Mouse (Mus musculus): ENCODE data around the gene Il16.
A peak's percentile ranks its signal among the peaks of the same experiment; 100 is the strongest.

Gene Il16

DNA sequence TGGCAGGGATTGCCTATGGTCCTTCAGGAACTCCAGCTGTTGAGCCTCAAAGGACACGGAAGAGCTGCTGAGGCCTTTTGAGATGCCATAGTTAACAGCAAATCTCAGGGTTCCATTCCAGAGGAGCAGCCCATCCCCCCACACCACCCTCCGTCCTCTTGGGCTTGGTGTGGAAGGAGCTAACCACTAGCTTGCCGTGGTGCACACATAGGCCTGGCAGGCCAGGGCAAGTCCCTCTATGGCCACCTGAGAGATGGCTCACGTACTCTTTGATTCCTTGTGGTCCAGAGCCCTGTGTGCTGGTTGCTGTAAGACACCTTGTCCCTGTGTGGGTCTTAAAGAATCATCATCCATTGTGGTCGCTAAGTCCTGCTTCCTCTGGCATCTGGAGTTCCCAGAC is 104.9 kb downstream of the Il16 start:
- DNase-seq, result no peak

DNA sequence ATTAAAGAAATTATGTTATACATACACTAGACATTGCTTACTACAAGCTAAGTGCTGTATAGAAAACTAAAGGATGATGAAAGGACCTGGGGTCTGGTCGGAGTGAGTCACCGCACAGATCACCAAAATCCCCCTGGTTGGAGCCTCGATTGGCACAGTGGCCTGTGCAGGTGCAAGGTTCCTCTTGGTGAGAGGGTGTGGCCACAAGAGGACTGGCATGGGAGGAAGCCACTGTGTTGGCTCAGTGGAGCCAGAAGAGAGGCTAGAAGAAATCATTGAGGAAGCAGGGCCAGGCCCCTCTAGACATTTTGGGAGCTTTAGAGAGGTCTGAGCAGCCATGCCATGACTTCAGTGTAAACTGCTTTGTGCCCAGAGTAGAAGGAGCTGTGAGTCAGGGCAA is 106.4 kb downstream of the Il16 start:
- DNase-seq, result no peak

DNA sequence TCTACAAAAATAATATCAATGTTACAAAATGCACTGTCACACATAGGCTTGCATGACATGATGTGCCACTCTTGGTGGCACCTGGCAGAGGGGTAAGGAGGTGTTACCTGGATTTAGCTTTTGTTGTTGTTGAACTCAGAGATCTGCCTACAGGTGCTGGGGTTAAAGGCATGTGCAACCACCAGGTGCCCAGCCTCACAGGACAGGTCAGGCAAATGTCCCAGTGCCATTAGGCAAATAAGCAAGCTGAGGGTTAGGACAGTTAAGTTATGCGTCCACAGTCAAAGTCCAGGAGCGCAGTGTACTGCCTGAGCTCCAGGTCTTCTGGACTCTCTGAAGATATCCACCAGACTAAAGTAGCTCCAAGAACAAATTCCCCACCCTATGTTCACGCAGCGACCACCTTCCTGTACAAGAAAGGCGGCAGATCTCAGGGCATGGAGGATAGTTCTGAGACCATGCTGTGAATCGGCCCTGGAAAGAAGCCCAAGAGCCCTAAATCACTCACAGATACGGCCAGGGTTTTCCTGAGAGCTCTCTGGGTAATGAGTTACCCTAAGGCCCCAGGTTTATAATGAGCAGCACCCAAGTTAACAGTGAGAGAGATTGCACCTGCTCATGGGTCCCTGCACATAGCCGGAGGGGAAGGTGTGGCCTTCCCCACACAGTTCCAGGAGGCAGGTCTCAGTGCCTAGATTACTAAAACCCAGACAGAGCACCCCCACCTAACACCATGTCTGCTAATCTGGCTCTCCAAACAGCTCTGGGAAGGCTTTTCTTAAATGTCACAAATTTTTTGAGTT is 107.5 kb downstream of the Il16 start:
- DNase-seq, result no peak

DNA sequence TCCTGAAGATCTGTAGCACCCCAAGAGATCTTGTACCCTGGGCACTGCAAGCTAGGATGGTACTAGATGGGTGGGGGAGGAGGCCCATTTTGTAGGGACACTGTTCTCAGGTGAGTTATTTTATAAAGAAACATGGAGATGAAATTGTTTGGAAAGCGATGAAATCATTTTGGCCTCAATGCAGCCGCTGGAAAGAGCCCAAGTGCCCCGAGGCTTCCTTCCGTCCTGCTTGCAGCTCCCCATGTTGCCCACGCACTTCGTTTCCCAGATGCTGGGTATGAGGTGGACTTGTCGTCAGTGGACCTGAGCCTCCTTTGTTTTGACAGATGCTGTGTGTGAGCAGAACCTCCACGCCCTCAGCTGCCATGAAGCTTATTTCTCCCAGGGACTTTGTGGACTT is 109.1 kb downstream of the Il16 start:
- DNase-seq, result no peak

DNA sequence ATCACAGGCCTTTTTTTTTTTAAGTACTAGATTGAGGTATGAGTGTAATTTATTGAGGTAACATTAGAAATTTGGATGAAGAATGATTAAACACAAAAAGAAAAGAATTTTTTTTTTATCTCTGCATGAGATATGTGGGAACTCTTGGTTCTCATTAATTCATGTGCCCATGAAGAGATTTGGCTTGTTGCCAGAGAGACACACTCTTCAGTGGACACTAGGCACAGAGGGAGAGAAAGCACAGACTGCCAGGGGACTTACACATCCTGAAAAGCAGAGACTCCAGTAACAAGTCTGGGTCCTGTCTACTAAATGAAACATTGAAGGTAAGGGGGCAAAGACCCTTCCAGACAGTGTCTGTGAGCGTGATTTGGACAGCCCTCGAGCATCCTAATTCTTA is 109.8 kb downstream of the Il16 start:
- no peak for DNase-seq

DNA sequence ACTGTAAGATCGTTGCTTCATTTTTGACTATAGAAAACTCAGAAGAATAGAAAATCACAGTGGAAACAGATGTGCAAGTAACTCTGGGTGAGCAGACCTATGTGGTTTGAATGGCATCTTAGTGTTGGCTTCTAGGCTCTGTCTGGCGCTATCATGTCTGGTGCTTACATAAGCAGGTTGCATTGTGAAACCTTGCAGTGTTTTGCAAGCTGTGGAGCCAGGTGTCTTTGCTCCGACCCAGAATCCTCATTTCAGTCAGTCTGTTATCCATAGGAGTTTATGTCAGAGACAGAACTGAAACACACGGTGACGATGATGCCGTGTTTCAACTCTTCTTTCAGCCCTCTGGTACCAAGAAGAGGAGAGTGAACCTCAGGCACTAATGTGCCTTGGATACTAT is 111.7 kb downstream of the Il16 start:
- DNase-seq, result no peak

DNA sequence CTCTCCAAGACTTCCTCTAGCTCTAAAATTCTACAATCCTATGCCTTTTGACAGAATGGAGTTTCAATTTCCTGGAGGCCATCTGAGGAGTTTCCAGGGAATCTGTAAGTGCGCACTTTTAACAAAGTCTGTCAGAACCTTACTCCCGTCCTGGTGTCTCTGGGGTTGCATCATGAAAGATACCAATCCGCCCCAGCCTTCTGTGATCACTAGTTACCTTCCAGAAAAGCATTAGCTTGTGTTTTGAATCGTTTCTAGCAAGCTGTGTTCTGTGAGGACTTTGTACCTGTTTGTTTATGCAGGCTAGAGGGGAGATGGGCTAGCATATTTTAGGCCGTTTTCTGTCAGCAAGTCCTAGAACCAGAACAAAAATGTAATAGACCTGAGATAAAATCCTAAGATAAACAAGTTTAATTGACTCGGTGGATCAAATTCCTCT is 112.8 kb downstream of the Il16 start:
- DNase-seq, result no peak

DNA sequence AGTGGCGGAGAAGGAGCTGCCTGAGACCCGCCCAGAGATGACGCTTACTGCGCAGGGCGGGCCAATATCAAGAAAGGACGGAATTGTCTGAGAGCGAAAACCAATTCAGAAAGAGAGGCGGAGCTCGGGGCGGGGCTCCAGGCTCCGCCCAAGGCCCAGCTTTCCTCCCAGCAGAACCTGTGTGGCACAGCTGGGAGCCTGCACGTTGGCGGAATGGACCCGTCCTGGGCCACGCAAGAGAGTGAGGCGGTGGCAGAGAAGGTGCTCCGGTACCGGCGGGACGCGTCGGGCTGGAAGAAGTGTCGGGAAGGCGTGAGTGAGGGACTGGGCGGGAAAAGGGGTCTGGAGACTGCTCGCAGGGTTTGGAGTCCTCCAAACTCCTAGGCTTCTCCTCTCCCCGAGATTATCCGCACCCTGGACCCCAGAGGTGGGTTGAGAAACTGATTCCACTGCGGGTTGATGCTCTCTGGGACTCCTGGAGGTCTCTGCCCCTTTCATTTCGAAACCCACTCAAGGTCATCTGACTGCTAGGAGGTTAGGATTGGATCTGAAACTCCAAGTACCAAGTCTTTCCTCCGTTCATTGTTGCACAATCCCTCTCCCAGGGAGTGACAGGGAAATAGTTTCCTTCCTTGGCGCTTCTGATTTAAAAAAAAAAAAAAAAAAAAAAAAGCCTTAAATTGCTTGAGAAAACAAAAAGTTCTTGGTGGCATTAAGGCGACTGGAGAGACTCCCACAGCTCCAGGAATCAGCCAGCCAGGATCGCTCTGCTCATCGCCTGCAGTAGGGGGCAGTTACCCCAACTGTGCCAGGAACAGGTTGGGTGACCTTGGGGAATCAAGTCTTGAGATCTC is 113.5 kb downstream of the Il16 start, which contains the start of gene Stard5:
Gene Stard5 (plus strand): TSS at position 132 of the 854 bp plus-strand sequence.
- DNase-seq, result peak; percentile 96 to 97

DNA sequence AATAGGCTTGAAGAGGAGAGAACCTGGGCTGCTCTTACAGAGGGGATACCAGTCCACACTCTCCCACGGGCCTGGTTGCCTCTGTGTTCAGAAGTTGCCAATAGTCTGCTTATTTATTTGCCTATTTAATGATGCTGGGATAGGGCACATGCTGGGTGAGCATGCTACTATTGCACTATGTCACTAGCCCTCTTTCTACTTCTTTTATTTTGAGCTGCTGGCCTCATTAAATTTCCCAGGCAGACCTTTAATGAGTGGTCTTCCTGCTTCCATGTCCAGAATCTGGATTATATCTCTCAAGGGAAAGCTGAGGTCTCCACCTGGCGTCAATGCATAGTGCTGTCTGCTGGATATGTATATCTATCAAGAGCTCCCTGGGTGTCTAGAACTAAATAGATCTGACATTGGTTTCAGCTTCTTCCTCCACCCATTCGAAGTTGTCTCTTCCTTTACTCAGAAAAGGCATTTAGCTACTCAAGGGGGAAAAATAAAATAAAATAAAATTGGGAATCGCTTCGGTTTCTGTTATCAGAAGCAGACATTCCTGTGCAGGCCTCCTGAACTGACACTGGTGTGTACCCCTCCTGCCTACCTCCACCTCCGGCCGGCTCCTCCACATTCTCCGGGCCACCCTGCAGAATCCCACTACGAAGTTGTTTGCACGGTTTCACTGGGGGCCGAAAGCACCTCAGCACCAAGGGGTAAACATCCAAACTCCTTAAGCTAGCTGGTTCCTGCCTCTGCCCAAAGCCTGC is 114.3 kb downstream of the Il16 start:
- no peak for DNase-seq

DNA sequence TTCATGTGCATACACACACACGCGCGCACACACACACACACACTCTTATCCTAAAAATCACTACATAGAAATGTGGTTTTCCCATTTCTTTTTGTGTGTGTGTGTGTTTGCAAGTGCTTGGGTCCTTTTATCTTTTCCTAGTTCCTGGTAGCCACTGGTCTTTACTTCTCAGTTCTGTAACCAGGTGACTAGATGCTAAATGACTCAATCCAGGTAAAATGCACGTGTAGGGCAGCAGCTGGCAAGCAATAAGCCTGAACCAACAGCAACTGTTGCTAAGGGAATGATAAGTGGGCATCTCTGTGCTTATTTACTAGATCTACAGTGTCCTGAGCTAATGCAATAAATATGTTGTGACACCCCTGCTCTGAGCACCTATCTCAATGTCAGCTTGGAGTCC is 118.2 kb downstream of the Il16 start:
- no peak for DNase-seq

DNA sequence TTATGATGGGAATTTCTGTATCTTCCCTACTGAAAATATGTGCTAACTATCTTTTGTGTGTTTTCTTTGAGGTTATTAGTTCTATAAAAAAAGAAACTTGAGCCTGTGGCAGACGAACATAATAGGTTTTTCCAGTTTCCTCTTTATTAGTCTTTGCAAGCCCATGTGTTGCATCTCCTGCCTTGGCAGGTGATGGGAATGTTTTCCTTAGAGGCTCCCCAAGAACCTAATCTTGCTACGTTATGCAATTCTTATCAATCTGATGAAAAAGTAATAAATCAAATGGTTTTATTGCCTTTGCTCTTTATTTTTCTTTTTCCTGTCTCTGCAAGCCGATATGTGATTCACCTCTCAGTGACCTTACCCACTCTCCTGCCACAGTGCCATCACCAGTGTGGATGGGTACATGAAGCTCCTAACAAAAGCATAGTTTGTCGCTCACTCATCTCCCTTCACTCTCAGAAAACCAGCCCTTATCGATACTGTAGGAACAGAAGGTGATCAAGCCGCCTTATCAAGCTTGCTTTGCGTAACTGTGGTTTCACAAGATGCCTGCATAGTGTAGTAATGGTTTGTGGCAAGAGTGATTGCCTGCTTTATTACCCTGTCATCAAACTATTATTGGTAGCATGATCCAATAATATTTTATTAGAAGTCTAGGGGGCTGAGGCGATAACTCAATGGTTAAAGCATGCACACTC is 118.8 kb downstream of the Il16 start:
- no peak for DNase-seq

DNA sequence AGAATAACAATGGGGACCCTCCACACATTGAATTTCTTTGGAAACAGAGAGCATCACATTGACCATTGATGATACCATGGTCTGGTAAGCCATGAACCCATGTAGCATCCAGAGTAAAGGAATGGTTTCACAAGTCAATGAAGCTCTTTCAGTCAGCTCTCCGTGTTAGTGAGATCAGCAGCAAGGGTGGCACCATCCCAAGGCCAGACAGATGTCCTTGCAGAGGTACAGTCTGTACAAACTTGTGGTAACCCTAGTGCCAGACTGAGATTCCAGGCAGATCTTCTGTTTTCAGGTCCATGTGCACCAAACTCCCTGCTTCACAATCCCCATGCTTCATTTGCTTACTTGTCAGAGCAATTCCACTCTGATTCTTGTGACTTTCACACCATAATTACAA is 121.5 kb downstream of the Il16 start:
- no peak for DNase-seq

DNA sequence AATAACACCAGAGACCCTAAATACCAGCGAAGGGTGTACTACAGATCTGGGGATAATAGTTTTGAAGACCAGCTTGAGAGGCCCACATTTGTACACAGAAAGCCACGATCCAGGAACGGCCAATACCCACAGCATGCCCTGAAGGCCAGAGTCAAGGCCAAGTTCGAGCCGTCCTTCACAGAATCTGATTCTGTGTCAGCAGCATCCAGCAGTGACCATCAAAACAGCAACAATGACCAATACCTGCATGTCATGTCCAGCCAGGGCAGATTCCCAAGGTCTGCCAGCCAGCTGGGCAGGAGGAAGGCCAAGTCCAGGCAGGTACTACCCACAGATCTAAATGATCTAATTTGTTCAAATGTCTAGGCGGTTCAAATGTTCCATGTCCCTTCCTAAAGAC is 122.9 kb downstream of the Il16 start:
- no peak for DNase-seq

DNA sequence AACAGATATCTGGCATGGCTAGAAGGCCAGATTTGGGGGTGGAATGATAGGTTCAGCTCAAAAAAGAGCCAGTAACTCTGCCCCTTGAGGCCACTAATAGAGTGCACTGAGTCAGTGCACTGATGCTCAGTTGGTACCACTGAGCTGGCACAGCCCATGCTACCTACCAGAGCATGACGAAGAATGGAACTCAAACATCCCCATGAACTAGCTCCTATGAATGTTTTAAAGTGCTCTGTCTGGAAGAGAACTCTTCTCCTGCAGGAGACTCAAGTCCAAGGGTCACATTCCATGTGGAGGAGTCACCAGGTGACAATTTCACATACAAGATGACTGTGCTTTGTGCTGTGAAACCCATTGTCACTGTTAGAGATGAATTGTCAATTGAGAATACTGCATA is 126.8 kb downstream of the Il16 start:
- no peak for DNase-seq

DNA sequence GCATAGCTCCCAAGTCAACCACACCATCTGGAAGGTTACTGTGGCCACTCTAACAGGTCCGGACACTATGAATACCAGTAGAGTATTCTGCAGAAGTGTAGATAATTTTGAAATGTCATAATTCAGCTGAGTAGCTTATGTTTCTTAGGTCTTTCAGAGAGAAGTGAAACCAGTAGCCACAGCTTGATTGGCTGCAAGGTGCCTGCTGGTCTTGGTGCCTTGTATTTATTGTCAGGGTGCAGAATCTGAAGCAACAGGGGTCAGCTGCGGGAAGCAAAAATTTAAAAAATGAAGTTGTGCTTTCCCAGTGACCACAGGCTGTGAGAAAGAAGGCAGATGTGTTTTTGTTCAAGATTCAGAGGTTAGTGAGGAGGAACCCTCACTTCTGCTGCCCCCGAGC is 129.3 kb downstream of the Il16 start:
- DNase-seq, result no peak

DNA sequence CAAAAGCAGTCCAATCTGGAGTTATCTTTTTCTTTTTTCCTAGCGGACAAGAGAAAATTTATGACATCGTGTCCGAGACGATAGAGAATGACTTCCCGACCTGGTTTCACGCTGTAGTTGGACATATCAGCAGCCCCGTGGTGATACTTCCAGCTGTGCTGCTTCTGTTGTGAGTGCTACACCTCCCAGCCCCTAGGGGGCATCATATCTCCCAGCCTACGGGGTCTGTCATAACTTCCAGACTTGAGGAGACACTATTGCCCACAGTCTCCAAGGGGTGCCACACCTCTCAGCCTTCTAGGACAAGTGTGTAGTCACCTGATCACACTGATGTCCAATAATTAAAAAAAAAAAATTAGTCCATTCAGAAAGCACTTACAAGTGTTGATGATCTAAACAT is 129.7 kb downstream of the Il16 start:
- no peak for DNase-seq

DNA sequence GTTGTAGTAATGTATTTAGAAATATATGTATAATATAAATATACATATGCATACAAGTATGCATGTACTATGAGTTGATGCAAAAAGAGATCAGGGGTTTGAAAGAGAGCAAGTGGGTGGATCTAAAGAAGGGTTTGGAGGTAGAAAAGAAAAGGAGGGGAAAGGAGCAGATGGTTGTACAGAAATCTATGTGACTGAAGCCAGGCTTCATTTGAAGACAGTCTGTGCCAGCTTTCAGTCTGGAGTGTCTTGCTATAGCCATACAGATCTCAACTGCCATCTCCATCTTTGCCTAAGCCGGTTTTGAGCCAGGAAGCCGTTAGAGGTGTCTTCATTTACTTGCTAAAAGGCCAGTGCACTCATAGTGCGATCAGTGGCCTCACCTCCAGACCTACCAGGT is 130.3 kb downstream of the Il16 start:
- no peak for DNase-seq

DNA sequence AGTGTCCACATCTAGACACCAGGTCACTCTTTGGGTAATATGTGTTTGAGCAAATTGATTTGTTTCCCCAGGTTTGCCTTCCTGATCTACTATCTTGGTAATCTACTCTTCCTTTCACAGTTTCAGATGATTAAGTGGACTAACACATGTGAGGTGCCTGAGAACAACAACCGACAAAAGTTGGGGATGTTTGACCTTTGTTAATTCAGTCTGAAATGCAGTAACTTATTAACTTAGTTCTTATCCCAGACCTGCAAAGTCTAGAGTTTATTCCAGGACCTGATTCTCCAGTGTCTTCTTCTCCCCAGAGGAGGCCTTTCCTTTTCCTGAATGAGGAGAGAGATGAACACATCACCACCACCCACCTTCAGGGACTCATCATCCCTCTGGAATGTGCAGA is 133.6 kb downstream of the Il16 start:
- no peak for DNase-seq

DNA sequence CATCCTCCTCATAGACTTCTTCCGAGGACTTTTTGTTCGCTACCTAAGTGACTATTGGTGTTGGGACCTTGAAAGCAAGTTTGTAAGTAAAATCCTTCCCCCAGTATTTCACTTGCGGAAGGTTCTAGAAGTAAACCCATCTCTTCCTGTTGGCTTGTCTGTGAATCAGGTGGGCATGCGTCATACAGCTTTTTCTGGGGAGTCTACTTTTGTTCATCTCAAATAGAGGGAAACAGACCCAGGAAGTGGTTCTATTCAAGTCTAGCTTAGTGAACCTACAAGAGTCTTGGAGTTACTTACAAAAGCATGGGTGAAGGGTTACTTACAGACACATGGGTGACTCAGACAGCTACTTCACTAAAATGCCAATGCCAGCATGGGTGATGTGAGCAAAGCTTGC is 135.6 kb downstream of the Il16 start:
- DNase-seq, result no peak

DNA sequence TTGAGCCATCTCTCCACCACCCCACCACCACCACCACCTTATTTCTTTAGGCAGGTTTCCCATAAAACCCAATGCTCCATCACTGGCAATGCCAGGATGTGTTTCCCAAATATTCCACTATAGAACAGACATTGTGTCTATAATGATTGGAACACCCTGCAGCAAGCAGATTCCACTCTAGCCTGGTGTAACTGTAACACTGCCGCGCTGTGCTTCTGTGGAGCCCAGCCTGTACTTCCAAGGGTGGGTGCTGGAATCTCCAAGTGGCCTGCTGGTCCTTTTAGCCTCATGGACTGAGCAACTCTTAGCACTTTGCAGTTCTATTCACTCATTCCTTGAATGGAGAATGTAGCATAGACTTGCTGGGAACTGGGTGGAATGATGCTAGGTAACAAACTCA is 138.7 kb downstream of the Il16 start:
- DNase-seq, result no peak

DNA sequence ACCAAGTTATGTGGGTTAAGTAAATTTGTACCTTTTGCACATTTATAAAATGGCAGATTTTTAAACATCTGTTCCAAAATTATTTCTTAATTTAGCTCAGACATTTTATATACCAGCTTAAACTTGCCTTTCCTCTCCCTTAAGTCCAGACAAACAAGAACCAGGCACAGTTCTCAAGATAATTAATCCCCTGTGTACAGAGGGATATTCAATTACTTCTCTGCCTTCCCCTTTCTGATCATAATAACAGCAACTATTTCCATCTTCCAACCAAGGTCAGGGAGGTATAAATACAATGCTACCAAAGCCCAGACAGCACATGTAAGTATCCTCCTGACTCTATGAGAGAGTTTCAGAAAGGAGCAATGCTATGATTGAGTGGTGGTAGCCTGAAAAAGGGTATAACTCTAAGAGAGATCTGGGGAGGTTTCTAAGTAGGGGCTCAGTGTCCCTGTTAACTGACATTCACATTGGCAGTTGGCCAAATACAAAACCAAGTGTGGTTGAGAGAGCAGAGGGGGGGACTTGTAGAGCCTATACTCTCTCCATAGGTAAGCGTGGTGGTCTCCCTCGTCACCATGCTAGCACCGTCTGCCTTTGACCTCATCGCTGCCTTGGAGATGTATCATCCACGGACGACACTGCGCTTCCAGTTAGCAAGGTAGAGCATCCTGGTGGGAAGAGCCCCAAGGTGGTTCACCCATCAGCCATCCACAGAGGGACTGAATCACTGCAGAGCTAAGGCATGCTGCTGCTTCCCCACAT is 141.2 kb downstream of the Il16 start:
- no peak for DNase-seq

DNA sequence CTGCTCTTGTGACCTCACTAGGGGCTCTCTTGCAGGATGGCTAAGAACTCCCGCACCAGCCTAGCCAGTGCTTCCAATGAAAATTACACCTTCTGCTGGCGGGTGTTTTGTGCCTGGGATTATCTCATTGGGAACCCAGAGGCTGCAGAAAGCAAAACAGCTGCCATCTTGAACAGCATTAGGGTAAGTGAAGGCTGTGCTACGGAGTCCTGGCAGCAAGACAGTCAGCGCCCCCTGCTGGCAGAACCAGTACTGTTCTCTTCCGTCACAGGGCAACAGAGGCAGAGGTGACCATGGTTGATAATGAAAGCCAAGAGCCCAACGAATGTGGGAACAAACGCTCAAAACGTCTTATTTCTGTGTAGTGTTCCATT is 145.6 kb downstream of the Il16 start:
- DNase-seq, result peak; percentile 30 to 39

Measured in lung, adult 18-20 months (tissue).